Mouse (Mus musculus) cerebellum, adult (tissue): Measurements from ENCODE around the gene Mcm2.

ENCODE experiments used
- ATAC-seq: cut with Nextera tagmentation; 2 replicates; pipeline ENCODE4 v1.9.2; 2017; ENCODE audit warnings: mild to moderate bottlenecking, moderate library complexity, mixed read lengths; ENCODE audit not compliant: insufficient number of reproducible peaks, low FRiP score, low TSS enrichment

The Mcm2 gene

GRCm38 (mm10) chr6:88895943-88896342, 2.6 kb downstream of the Mcm2 start:
- ATAC-seq: no peak

- ATAC-seq: no peak
These were observed 5.0 kb downstream of the Mcm2 start for GRCm38 (mm10) chr6:88893559-88893958.

- no peak for ATAC-seq
These were observed 7.7 kb downstream of the Mcm2 start for GRCm38 (mm10) chr6:88890832-88891231.

GRCm38 (mm10) chr6:88889410-88890042, 9.1 kb downstream of the Mcm2 start:
- no peak for ATAC-seq

GRCm38 (mm10) chr6:88886417-88886967, 12.1 kb downstream of the Mcm2 start:
- ATAC-seq: no peak

GRCm38 (mm10) chr6:88885644-88886416, 12.8 kb downstream of the Mcm2 start:
- no peak for ATAC-seq

- ATAC-seq: no peak
These were observed 13.9 kb downstream of the Mcm2 start for GRCm38 (mm10) chr6:88884690-88885089.

GRCm38 (mm10) chr6:88884195-88884594, 14.4 kb downstream of the Mcm2 start:
- no peak for ATAC-seq

GRCm38 (mm10) chr6:88881334-88881733, 17.2 kb downstream of the Mcm2 start:
- no peak for ATAC-seq

GRCm38 (mm10) chr6:88879471-88879870, 19.1 kb downstream of the Mcm2 start:
- ATAC-seq: no peak

GRCm38 (mm10) chr6:88874868-88875508, 23.6 kb downstream of the Mcm2 start, which contains the start of gene Podxl2:
TSS of gene Podxl2 (minus strand) at chr6:88875044.
- ATAC-seq: peak; percentile 86

- peak; percentile 26; the same call in 1 of the 2 replicates for ATAC-seq
These were observed 24.4 kb downstream of the Mcm2 start for GRCm38 (mm10) chr6:88873965-88874867.

- ATAC-seq: no peak
These were observed 25.8 kb downstream of the Mcm2 start for GRCm38 (mm10) chr6:88872811-88873210.

- no peak for ATAC-seq
These were observed 27.0 kb downstream of the Mcm2 start for GRCm38 (mm10) chr6:88871546-88871945.

- no peak for ATAC-seq
These were observed 28.0 kb downstream of the Mcm2 start for GRCm38 (mm10) chr6:88870594-88870993.

- ATAC-seq: no peak
These were observed 29.1 kb downstream of the Mcm2 start for GRCm38 (mm10) chr6:88869459-88869858.

GRCm38 (mm10) chr6:88865704-88866103, 32.9 kb downstream of the Mcm2 start:
- ATAC-seq: no peak

GRCm38 (mm10) chr6:88860914-88861313, 37.7 kb downstream of the Mcm2 start:
- no peak for ATAC-seq

- ATAC-seq: no peak
These were observed 40.2 kb downstream of the Mcm2 start for GRCm38 (mm10) chr6:88858341-88858740.

- no peak for ATAC-seq
These were observed 40.8 kb downstream of the Mcm2 start for GRCm38 (mm10) chr6:88857830-88858229.
